Mouse (Mus musculus) thymus, postnatal 25 days (tissue): ENCODE data around the gene Mettl7a2.
"Not testable (repeated sequence)": the region's sequence is repeated elsewhere in the genome, so short reads cannot be mapped to it uniquely, and the experiment has no call there.

Experiments
- DNase-seq: peaks from one replicate; pipeline ENCODE4 v3.0.0; 2022

Mettl7a2 gene

DNA sequence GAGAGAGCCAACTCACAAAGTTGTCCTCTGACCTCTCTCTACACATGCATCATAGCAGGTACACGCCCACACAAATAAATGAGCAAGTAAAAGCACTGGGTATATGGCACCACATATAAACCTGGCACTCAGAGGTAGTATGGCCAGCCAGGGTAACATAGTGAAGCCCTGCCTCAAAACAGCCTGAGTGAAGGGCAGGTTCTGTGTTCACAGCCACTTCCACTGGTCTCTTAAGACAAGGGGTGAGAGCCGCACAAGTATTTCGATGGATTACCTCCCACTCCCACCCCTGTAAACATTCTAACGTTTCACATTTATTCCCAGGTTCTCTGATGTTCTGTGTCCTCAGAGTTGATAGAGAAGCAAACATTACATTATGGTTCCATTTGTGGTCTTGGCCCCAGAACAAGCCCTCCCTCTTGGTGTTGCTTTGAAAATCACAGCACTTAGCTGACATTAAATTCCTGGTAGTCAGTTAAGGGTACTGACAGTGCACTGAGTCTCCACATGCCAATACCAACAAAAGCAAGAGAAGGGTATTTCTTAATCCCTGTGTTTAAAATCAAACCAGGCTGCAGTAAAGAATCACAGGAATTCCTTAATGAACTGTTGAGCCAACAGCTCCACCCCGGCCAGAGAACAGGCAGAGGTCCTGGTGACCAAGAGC, 11.6 kb upstream of the Mettl7a2 start:
- not testable (repeated sequence) for DNase-seq

- no peak for DNase-seq
Observed at GRCm38 (mm10) chr15:100345484-100345883, 7.5 kb upstream of the Mettl7a2 start.

GRCm38 (mm10) chr15:100346761-100347160, 6.2 kb upstream of the Mettl7a2 start:
- no peak for DNase-seq

DNA sequence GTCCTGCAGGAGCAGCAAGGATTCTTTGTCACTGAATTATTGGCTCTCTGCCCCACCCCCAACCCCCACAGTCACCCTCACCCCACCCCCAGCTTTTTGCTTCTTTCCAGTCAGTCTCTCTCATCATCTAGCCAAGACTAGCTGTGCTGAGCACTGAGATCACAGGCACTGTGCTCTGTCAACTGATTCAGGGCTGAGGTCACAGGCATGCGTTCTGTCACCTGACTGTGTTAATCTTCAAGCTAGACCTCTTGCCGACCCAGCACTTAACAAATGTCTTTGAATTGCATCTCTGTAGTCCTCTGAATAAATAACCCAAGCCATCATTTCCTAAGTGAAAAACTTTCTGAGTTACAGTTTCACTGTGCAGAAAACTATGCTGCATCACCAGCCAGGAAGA, 3.5 kb upstream of the Mettl7a2 start:
- DNase-seq: no peak

- no peak for DNase-seq
Observed at GRCm38 (mm10) chr15:100351501-100352060, 1.4 kb upstream of the Mettl7a2 start.

DNA sequence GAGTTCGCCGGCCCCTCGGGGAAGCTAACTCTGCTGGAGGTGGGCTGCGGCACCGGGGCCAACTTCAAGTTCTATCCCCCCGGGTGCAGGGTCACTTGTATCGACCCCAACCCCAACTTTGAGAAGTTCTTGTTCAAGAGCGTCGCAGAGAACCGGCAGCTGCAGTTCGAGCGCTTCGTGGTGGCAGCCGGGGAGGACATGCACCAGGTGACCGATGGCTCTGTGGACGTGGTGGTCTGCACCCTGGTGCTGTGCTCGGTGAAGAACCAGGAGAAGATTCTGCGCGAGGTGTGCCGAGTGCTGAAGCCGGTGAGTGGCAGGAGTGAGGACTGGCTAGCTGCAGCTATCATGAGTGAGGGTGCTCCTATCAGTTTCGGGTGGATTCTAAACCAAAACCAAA, 399 bp downstream of the Mettl7a2 start:
- DNase-seq: not testable (repeated sequence)

- DNase-seq: no peak
Observed at GRCm38 (mm10) chr15:100355876-100356275, 2.9 kb downstream of the Mettl7a2 start.

- DNase-seq: no peak
Observed at GRCm38 (mm10) chr15:100364242-100364641, 11.2 kb downstream of the Mettl7a2 start, which contains the start of gene Higd1c. TSS of gene Higd1c (plus strand) at chr15:100364542.

- DNase-seq: not testable (repeated sequence)
Observed at GRCm38 (mm10) chr15:100365967-100366366, 13.0 kb downstream of the Mettl7a2 start.

- DNase-seq: no peak
Observed at GRCm38 (mm10) chr15:100367119-100367518, 14.1 kb downstream of the Mettl7a2 start.

- DNase-seq: peak; percentile 51
Observed at GRCm38 (mm10) chr15:100375066-100375465, 22.1 kb downstream of the Mettl7a2 start.

GRCm38 (mm10) chr15:100377847-100378505, 25.0 kb downstream of the Mettl7a2 start:
- DNase-seq: not testable (repeated sequence)

DNA sequence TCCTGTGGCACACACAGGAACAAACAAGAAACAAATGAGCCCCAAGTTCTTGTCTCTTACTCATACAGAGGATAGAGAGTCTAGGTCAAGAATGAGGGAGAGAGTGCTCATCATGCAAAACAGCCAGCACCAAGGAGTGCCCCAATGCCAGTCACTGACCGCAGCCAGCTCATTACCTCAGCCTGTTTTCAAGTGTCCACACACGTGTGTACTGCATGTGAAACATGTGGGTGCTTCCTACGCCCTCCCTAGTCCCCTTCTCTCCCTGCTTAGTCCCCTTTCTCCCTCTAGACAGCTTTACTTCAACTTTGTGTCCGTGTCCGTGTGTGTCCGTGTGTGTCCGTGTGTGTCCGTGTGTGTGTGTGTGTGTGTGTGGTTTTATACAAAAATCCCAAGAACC, 26.7 kb downstream of the Mettl7a2 start:
- no peak for DNase-seq

DNA sequence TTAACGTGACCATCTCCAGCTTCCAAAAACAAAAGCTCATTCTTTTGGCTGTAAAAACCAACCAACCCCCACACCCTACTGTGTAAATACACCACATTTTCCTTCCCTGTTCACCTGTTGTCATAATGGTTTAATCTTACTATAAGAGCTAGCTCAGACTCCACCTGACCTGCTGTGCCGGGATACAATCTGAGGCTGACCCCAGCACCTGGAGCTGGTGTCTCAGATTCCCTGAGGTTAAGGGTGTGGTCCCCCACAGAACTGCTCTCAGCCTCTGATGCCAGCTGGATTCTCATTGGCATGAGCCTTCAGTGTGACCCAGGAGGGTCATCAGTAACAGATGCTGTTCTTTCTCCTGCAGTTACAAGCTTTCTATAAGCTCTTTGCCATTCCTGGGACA, 27.1 kb downstream of the Mettl7a2 start:
- DNase-seq: no peak

GRCm38 (mm10) chr15:100385705-100386104, 32.7 kb downstream of the Mettl7a2 start:
- DNase-seq: no peak

DNA sequence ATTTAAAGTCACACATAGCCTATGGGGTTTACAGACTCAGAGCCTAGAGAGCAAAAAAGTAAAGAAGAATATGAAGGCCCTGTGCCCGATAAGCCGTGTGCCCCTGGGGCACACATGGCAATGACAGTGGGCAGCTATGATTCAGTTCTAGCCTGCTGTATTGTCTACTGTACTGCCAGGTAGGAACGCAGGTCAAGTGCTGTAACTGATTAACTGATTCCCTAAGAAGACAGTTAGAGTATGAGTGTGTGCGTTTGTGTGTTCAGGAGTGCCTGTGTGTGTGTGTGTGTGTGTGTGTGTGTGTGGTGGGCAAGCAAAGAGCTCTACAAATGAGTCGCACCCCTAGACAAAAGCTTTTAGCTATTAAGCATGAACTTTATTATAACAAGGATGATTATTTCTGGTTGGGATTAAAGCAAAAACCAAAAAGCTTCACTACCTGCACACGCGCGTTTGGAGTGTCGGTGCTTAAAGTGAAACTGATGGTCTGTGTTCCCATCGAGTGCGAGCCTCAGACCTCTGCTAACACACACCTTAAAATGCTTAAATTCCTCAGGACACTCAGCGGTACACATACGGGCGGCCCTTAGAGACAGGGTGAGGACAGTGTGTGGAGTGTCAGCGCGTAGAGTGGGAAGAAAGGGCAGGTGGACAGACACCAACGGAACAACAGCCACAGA, 34.7 kb downstream of the Mettl7a2 start:
- no peak for DNase-seq

DNA sequence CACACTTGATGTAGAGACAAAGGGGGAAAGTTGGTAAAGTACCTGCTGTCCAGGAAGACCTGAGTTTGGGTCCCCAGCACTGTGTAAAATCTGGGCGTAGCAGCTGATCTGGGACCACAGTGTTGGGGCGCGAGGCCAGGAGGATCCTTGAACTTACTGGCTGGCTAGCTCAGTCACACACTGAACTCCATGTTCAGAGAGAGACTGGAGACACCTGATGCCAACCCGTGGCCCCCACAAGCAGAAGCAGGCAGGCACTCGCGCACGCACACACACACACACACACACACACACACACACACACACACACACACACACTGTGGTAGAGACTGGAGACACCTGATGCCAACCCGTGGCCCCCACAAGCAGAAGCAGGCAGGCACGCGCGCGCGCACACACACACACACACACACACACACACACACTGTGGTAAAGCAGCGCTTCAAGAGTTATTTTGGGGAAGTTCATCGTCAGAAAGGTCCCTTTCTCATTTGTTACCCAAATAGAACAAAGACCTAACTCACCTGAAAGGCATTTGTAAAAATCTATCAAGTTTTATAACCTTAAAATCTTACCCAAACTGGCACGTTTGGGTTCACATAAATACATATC, 35.3 kb downstream of the Mettl7a2 start:
- peak; percentile 14 for DNase-seq

- no peak for DNase-seq
Observed at GRCm38 (mm10) chr15:100388886-100389285, 35.9 kb downstream of the Mettl7a2 start.

DNA sequence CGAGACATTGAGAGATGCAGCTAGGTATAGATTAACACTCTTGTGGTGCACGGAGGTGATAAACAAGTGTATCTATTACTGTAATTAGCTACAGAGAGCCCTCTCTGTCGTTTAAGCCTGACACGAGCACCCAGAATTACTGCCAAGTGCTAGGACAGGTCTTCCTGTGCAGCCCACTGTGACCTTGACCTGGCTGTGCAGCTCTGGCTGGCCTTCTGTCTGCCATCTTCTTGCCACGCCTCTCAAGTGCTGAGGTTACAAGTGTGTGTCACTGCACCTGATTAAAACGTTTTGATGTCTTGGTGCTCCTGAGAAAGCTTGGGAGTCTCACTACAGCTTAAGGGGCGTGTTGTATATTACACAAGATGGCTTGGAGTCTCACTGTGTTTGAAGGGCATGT, 38.1 kb downstream of the Mettl7a2 start:
- DNase-seq: no peak

GRCm38 (mm10) chr15:100391599-100391998, 38.6 kb downstream of the Mettl7a2 start:
- DNase-seq: no peak

- DNase-seq: no peak
Observed at GRCm38 (mm10) chr15:100393016-100393415, 40.0 kb downstream of the Mettl7a2 start.

DNA sequence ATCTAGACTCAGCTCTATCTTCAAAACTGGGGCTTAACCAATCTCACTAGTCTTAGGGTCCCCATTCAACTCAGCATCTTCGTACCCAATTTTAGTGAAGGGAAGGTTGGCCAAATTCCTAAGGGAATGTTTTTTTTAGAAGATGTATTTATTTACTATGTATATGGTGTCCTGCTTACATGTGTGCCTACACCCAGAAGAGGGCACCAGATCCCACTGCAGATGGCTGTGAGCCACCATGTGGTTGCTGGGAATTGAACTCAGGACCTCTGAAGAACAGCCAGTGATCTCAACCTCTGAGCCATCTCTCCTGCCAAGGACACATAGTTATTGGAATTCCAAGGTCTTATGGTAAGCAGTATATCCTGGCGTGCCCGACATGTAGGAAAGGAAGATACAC, 42.6 kb downstream of the Mettl7a2 start:
- DNase-seq: no peak

DNA sequence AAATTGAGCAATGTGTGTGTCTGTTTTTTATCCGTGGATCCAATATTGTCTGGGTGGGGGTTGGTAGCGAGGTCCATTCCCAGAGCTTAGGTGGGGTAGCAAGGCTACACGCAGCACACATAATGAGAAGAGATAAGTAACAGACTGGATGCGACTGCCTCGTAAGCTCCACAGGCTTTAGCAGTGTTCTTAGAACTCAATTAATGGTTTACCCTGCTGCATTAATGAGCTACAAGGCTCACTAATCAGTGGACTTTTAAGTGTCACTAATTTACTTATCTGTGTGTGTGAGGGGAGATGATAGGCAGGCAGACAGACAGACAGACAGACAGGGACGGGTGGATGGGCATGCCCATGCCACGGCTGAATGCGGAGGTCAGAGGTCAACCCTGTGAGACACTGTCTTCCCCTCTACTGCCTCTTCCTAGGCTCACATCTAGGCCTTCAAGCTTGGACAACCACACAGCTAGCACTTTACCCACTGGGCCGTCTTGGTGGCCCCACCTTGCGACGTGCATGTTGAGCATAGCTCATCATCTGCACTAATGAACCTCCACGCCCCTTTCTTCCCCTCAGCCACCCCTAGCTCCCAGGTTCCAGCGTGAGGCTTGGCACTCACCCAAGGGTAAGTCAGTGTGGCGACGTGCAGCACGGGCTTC, 47.7 kb downstream of the Mettl7a2 start:
- no peak for DNase-seq
